Mouse (Mus musculus) myocyte (in vitro differentiated cells): ENCODE measurements around the gene Erv3. TPM values are rescaled to one million over a fixed set of nuclear protein-coding genes. Genes with fewer than 3 reads are reported as not detected.

Source experiments
- H3K27me3 ChIP-seq: one replicate; pipeline ENCODE4 v1.6.1; 2011; ENCODE audit not compliant: control insufficient read depth, insufficient read depth, insufficient read length
- H3K36me3 ChIP-seq: one replicate; pipeline ENCODE4 v1.6.1; 2011; ENCODE audit not compliant: control insufficient read depth, insufficient read depth
- H3K4me2 ChIP-seq: one replicate; pipeline ENCODE4 v1.6.1; 2011; ENCODE audit warnings: low read depth, control low read depth
- H3K4me3 ChIP-seq: one replicate; pipeline ENCODE4 v1.5.1; 2011; ENCODE audit warnings: mild to moderate bottlenecking, control low read depth, moderate library complexity
- H3K79me2 ChIP-seq: one replicate; pipeline ENCODE4 v1.6.1; 2011; ENCODE audit not compliant: control insufficient read depth, insufficient read depth
- H3ac ChIP-seq: one replicate; pipeline ENCODE4 v1.6.1; 2011; ENCODE audit not compliant: control insufficient read depth, insufficient read length
- CEBPB ChIP-seq: IDR thresholded peaks from 2 replicates; pipeline ENCODE4 v1.6.1; 2011; ENCODE audit warnings: mild to moderate bottlenecking, moderate library complexity; ENCODE audit not compliant: poor library complexity, insufficient read depth, severe bottlenecking
- E2F4 ChIP-seq: IDR thresholded peaks from one replicate; pipeline ENCODE4 v1.6.1; 2011; ENCODE audit warnings: mild to moderate bottlenecking, control low read depth, moderate library complexity; ENCODE audit not compliant: insufficient read depth
- MAX ChIP-seq: IDR thresholded peaks from one replicate; pipeline ENCODE4 v1.6.1; 2011; ENCODE audit warnings: low read depth, mild to moderate bottlenecking, control low read depth
- MYOD1 ChIP-seq, 3 experiments: IDR thresholded peaks; one replicate each; pipeline ENCODE4 v1.6.1; 2011; ENCODE audit warnings: control low read depth in 2 of 3, low read depth in 2 of 3, mild to moderate bottlenecking in 2 of 3, moderate library complexity in 1 of 3; ENCODE audit not compliant: insufficient read length in 2 of 3, control insufficient read depth in 1 of 3
- MYOG ChIP-seq, 3 experiments: IDR thresholded peaks; one replicate each; pipeline ENCODE4 v1.6.1; 2011; ENCODE audit warnings: control low read depth in 2 of 3, low read depth in 2 of 3, mild to moderate bottlenecking in 2 of 3; ENCODE audit not compliant: insufficient read length in 2 of 3, control insufficient read depth in 1 of 3, insufficient read depth in 1 of 3
- POLR2A ChIP-seq: IDR thresholded peaks from one replicate; pipeline ENCODE4 v1.6.1; 2011; ENCODE audit warnings: low read depth, mild to moderate bottlenecking, control low read depth, moderate library complexity; ENCODE audit not compliant: insufficient read length
- POLR2AphosphoS2 ChIP-seq: IDR thresholded peaks from one replicate; pipeline ENCODE4 v1.6.1; 2011; ENCODE audit warnings: low read depth, control low read depth; ENCODE audit not compliant: insufficient read length
- REST ChIP-seq: IDR thresholded peaks from one replicate; pipeline ENCODE4 v1.6.1; 2011; ENCODE audit warnings: mild to moderate bottlenecking, control low read depth, moderate library complexity; ENCODE audit not compliant: insufficient read depth, insufficient read length
- SRF ChIP-seq: IDR thresholded peaks from one replicate; pipeline ENCODE4 v1.6.1; 2011; ENCODE audit warnings: low read depth; ENCODE audit not compliant: control insufficient read depth, insufficient read length
- TCF12 ChIP-seq: IDR thresholded peaks from one replicate; pipeline ENCODE4 v1.6.1; 2011; ENCODE audit warnings: mild to moderate bottlenecking, control low read depth; ENCODE audit not compliant: poor library complexity, insufficient read depth, severe bottlenecking
- TCF3 ChIP-seq: IDR thresholded peaks from one replicate; pipeline ENCODE4 v1.6.1; 2011; ENCODE audit warnings: low read depth, control low read depth; ENCODE audit not compliant: insufficient read length
- USF1 ChIP-seq: IDR thresholded peaks from one replicate; pipeline ENCODE4 v1.6.1; 2011; ENCODE audit warnings: low read depth, mild to moderate bottlenecking, control low read depth, moderate library complexity
- polyA plus RNA-seq: library from polyadenylated mRNA; unstranded; fragments of >200 nt; fragmentation: generic; extraction: Trizol; gene quantifications from one replicate; pipeline ENCODE4 v1.2.1, GENCODE M21; 2012; ENCODE audit warnings: missing spikeins

Gene Erv3
- polyA plus RNA-seq, 1 experiment: 0.01 TPM

- Histone ChIP-seq H3K36me3 (no peaks in the 10 kb centered on the region), H3K4me3 (no peak overlapping the region)
- TF ChIP-seq MYOG (IDR thresholded peaks at IDR 0.05; ENCODE audit: control insufficient read depth in 1 of 3, insufficient read depth in 1 of 3, insufficient read length in 2 of 3, low read depth in 2 of 3) (no peak), SRF (no peak), MYOD1 (IDR thresholded peaks at IDR 0.05; ENCODE audit: control insufficient read depth in 1 of 3, insufficient read length in 2 of 3, low read depth in 2 of 3) (no peak), TCF3 (no peak), POLR2A (no peak), USF1 (no peak), CEBPB (no peak), POLR2AphosphoS2 (no peak), TCF12 (no peak), MAX (no peak), REST (no peak), E2F4 (no peak)
These were observed 9.4 kb upstream of the Erv3 start for GRCm38 (mm10) chr2:131868983-131869382.

GRCm38 (mm10) chr2:131866676-131867075 is 7.1 kb upstream of the Erv3 start:
- H3K4me2 ChIP-seq: no peak overlapping the region
- H3K4me3 ChIP-seq: no peak overlapping the region
- H3K36me3 ChIP-seq: no peaks in the 10 kb centered on the region
- TF ChIP-seq TCF3 (no peak), E2F4 (no peak), CEBPB (no peak), POLR2A (no peak), MAX (no peak)
- no peak overlapping the region for H3ac ChIP-seq
- no peaks in the 10 kb centered on the region for H3K79me2 ChIP-seq
- H3K27me3 ChIP-seq: no peaks in the 10 kb centered on the region

More at GRCm38 (mm10) chr2:131868983-131869382, 9.4 kb upstream of the Erv3 start:
- no peak overlapping the region for H3ac ChIP-seq
- no peaks in the 10 kb centered on the region for H3K27me3 ChIP-seq
- H3K4me2 ChIP-seq: no peak overlapping the region
- no peaks in the 10 kb centered on the region for H3K79me2 ChIP-seq

- no peak overlapping the region for H3K4me2 ChIP-seq
- no peaks in the 10 kb centered on the region for H3K36me3 ChIP-seq
- no peak overlapping the region for H3ac ChIP-seq
- no peaks in the 10 kb centered on the region for H3K79me2 ChIP-seq
- H3K4me3 ChIP-seq: no peak overlapping the region
- TF ChIP-seq MYOG (IDR thresholded peaks at IDR 0.05; ENCODE audit: control insufficient read depth in 1 of 3, insufficient read depth in 1 of 3, insufficient read length in 2 of 3, low read depth in 2 of 3) (peak in 2 of 3 experiments; percentile 47 to 53), E2F4 (no peak), MYOD1 (IDR thresholded peaks at IDR 0.05; ENCODE audit: control insufficient read depth in 1 of 3, insufficient read length in 2 of 3, low read depth in 2 of 3) (peak in 2 of 3 experiments; percentile 50 to 58)
- H3K27me3 ChIP-seq: no peaks in the 10 kb centered on the region
These were observed 4.8 kb upstream of the Erv3 start for GRCm38 (mm10) chr2:131864262-131864796.

- no peaks in the 10 kb centered on the region for H3K27me3 ChIP-seq
- H3K36me3 ChIP-seq: no peaks in the 10 kb centered on the region
- no peak overlapping the region for H3K4me2 ChIP-seq
- TF ChIP-seq MYOG (IDR thresholded peaks at IDR 0.05; ENCODE audit: control insufficient read depth in 1 of 3, insufficient read depth in 1 of 3, insufficient read length in 2 of 3, low read depth in 2 of 3): no peak
- H3K79me2 ChIP-seq: no peaks in the 10 kb centered on the region
- no peak overlapping the region for H3ac ChIP-seq
- no peak overlapping the region for H3K4me3 ChIP-seq
These were observed 3.9 kb upstream of the Erv3 start for GRCm38 (mm10) chr2:131863472-131863871.

GRCm38 (mm10) chr2:131862617-131863275 is 3.2 kb upstream of the Erv3 start:
- TF ChIP-seq MYOG (IDR thresholded peaks at IDR 0.05; ENCODE audit: control insufficient read depth in 1 of 3, insufficient read depth in 1 of 3, insufficient read length in 2 of 3, low read depth in 2 of 3) (no peak), MYOD1 (IDR thresholded peaks at IDR 0.05; ENCODE audit: control insufficient read depth in 1 of 3, insufficient read length in 2 of 3, low read depth in 2 of 3) (no peak), TCF3 (no peak), E2F4 (no peak), TCF12 (no peak), REST (no peak), CEBPB (no peak), POLR2A (no peak), USF1 (no peak), MAX (no peak), POLR2AphosphoS2 (no peak), SRF (no peak)
- no peaks in the 10 kb centered on the region for H3K27me3 ChIP-seq
- no peaks in the 10 kb centered on the region for H3K36me3 ChIP-seq
- no peak overlapping the region for H3ac ChIP-seq
- no peak overlapping the region for H3K4me3 ChIP-seq
- H3K79me2 ChIP-seq: no peaks in the 10 kb centered on the region
- no peak overlapping the region for H3K4me2 ChIP-seq
